In the genomic region with DNA sequence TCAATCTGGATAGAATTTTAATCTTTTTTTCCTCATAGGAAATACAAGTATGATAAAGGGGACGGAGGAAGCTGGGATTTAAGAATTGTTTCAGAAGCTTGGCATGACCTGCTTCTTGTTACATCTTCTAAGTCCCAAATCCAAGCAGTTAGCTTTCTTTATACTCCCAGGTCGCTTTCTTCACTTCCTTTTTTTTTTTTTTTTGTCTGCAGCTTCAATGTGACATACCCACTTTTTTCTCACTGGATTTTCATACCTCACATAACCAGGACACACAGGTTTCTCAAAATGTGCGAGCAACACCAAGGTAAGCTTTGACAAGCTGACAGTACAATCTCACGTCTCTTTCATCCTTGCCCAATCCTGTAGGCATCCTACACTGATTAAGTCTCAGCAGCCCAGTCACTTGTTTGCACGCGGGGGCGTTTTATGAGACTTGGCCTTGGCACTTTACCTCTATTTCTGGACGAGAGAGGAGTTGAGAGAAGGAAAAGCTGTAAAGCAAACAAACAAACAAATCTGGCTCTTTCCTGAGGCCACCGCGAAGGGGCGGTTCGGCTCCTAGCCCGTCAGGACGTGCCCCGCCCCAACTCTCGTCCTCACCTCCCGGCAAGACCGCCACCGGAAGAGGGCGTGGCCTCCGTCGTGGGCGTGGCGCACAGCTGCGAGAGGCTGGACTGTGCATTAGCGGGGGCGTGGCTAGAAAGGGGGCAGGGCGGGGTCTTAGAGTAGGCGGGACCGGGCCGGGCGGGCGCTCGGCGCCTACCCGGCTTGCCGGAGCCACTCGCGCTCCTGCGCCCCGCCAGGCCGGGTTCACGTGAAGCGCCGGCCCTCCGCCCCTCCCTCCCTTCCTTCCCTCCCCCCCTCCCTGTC, we compare ENCODE assay signal across 8 mouse cellular contexts. TPM values are rescaled to one million over a fixed set of nuclear protein-coding genes. Genes with fewer than 3 reads are reported as not detected.
A peak's percentile ranks its signal among the peaks of the same experiment; 100 is the strongest.
DNase-seq lines count a peak whose midpoint lies in the region; ATAC-seq and TF ChIP-seq lines count a peak whose summit lies in the region.

Itprid2 (plus strand) TSS at position 825 of the 873 bp plus-strand sequence.

- 0 out of 2 replicates have a peak, but pooled peaks have one; percentile 33 for TF ChIP-seq EP300 in heart, postnatal 0 days (IDR thresholded peaks at IDR 0.05; ENCODE audit: low read depth)

- WGBS in forebrain, embryonic 12.5 days = 3% methylated on average over 29 of the region's 46 CpGs
- whole genome bisulfite sequencing in heart, postnatal 0 days = 2% methylated on average over 37 of the region's 46 CpGs
- WGBS in liver, embryonic 16.5 days (ENCODE audit: insufficient replicate concordance) = 2% methylated on average over 45 of the region's 46 CpGs
- WGBS in neural tube, embryonic 13.5 days = 4% methylated on average over 29 of the region's 46 CpGs

- peak within 1 kb of the TSS; percentile 42; the same call in 1 of the 2 replicates for H3K27ac ChIP-seq in forebrain, embryonic 12.5 days
- peak within 1 kb of the TSS; percentile 92 for H3K27ac ChIP-seq in heart, postnatal 0 days (ENCODE audit: low read depth)
- peak within 1 kb of the TSS; percentile 77 for H3K27ac ChIP-seq in liver, embryonic 16.5 days (ENCODE audit: low read length)
- peak within 1 kb of the TSS; percentile 88 for H3K27ac ChIP-seq in neural tube, embryonic 13.5 days (replicated peaks)
- peak within 1 kb of the TSS; percentile 50 for H3K27ac ChIP-seq in testis, adult 2 months (ENCODE audit: control insufficient read depth, insufficient read depth, low read depth, low read length)

- H3K36me3 ChIP-seq in E14TG2a.4 (ENCODE audit: insufficient read depth, low read length) = 0 out of 2 replicates have a peak, but pooled peaks cover 3% of the 10 kb centered on the region
- H3K36me3 ChIP-seq in forebrain, embryonic 12.5 days (replicated peaks) = no peaks in the 10 kb centered on the region
- no peaks in the 10 kb centered on the region; the same call in 1 of the 2 replicates for H3K36me3 ChIP-seq in heart, postnatal 0 days (replicated peaks; ENCODE audit: control insufficient read depth, insufficient read depth, low read length)
- H3K36me3 ChIP-seq in liver, embryonic 16.5 days (ENCODE audit: control insufficient read depth, insufficient read depth) = no peaks in the 10 kb centered on the region
- H3K36me3 ChIP-seq in neural tube, embryonic 13.5 days = no peaks in the 10 kb centered on the region
- H3K36me3 ChIP-seq in testis, adult 2 months (ENCODE audit: control insufficient read depth, insufficient read depth, low read length) = no peaks in the 10 kb centered on the region

- peak; percentile 100 for ATAC-seq in forebrain, embryonic 12.5 days (ENCODE audit: low FRiP score)
- ATAC-seq in heart, postnatal 0 days (ENCODE audit: insufficient read depth, low read depth) = peak; percentile 99
- ATAC-seq in liver, embryonic 16.5 days (ENCODE audit: low read depth) = peak; percentile 99
- ATAC-seq in neural tube, embryonic 13.5 days (ENCODE audit: low read depth) = peak; percentile 100

- TF ChIP-seq CTCF in E14TG2a.4 (conservative IDR thresholded peaks at IDR 0.05; ENCODE audit: low read length) = no peak
- TF ChIP-seq CTCF in heart, postnatal 0 days (IDR thresholded peaks at IDR 0.05; ENCODE audit: low read depth) = peak; percentile 25
- no peak for TF ChIP-seq CTCF in testis, adult 2 months (IDR thresholded peaks at IDR 0.05; ENCODE audit: control insufficient read depth, insufficient read depth, insufficient replicate concordance, low read depth, low read length)

- no peaks in the 10 kb centered on the region for H3K9me3 ChIP-seq in E14TG2a.4 (ENCODE audit: low read length)
- H3K9me3 ChIP-seq in forebrain, embryonic 12.5 days = no peaks in the 10 kb centered on the region
- H3K9me3 ChIP-seq in heart, postnatal 0 days (replicated peaks; ENCODE audit: control insufficient read depth, low read length) = no peaks in the 10 kb centered on the region
- H3K9me3 ChIP-seq in liver, embryonic 16.5 days (replicated peaks; ENCODE audit: control insufficient read depth, low read length) = no peaks in the 10 kb centered on the region
- no peaks in the 10 kb centered on the region for H3K9me3 ChIP-seq in neural tube, embryonic 13.5 days

- H3K4me1 ChIP-seq in E14TG2a.4 (replicated peaks; ENCODE audit: low read depth, low read length) = peaks cover 21% of the 10 kb centered on the region
- H3K4me1 ChIP-seq in forebrain, embryonic 12.5 days = peaks cover 12% of the 10 kb centered on the region
- H3K4me1 ChIP-seq in heart, postnatal 0 days (ENCODE audit: control insufficient read depth, insufficient read depth) = peaks cover 10% of the 10 kb centered on the region
- H3K4me1 ChIP-seq in liver, embryonic 16.5 days (ENCODE audit: control insufficient read depth, low read depth, low read length) = peaks cover 4% of the 10 kb centered on the region
- peaks cover 27% of the 10 kb centered on the region for H3K4me1 ChIP-seq in neural tube, embryonic 13.5 days (replicated peaks)
- H3K4me1 ChIP-seq in testis, adult 2 months (ENCODE audit: control insufficient read depth, insufficient read depth, low read length) = no peaks in the 10 kb centered on the region; the same call in none of the 2 replicates

- peak within 1 kb of the TSS; percentile 78 for H3K9ac ChIP-seq in forebrain, embryonic 12.5 days
- peak within 1 kb of the TSS; percentile 90 for H3K9ac ChIP-seq in heart, postnatal 0 days (replicated peaks; ENCODE audit: low read depth, low read length)
- H3K9ac ChIP-seq in liver, embryonic 16.5 days (ENCODE audit: low read depth, low read length) = peak within 1 kb of the TSS; percentile 77
- H3K9ac ChIP-seq in neural tube, embryonic 13.5 days = peak within 1 kb of the TSS; percentile 88

- H3K27me3 ChIP-seq in E14TG2a.4 (ENCODE audit: insufficient read depth, low read length) = no peaks in the 10 kb centered on the region
- no peaks in the 10 kb centered on the region for H3K27me3 ChIP-seq in forebrain, embryonic 12.5 days
- no peaks in the 10 kb centered on the region for H3K27me3 ChIP-seq in heart, postnatal 0 days (ENCODE audit: control insufficient read depth, insufficient read depth, low read length)
- no peaks in the 10 kb centered on the region for H3K27me3 ChIP-seq in liver, embryonic 16.5 days (ENCODE audit: control insufficient read depth, insufficient read depth, low read depth, low read length)
- H3K27me3 ChIP-seq in neural tube, embryonic 13.5 days = no peaks in the 10 kb centered on the region
- no peaks in the 10 kb centered on the region for H3K27me3 ChIP-seq in testis, adult 2 months (ENCODE audit: control insufficient read depth, insufficient read depth, low read length)

- DNase-seq in c-Kit-positive CD71-positive TER-119-positive erythroid progenitor cells, embryonic 14.5 days (ENCODE audit: low spot score) = peak; percentile 97
- DNase-seq in heart, postnatal 0 days (ENCODE audit: low spot score) = peak; percentile 95
- DNase-seq in kidney, postnatal 4 days = peak; percentile 100

- peak within 1 kb of the TSS; percentile 92 for H3K4me2 ChIP-seq in forebrain, embryonic 12.5 days
- H3K4me2 ChIP-seq in heart, postnatal 0 days (ENCODE audit: low read depth, low read length) = peak within 1 kb of the TSS; percentile 90
- peak within 1 kb of the TSS; percentile 98 for H3K4me2 ChIP-seq in liver, embryonic 16.5 days (ENCODE audit: low read depth, low read length)
- H3K4me2 ChIP-seq in neural tube, embryonic 13.5 days = peak within 1 kb of the TSS; percentile 87

- TF ChIP-seq POLR2A in testis, adult 2 months (IDR thresholded peaks at IDR 0.05; ENCODE audit: control insufficient read depth, low read depth, low read length) = peak; percentile 73

- H3K4me3 ChIP-seq in E14TG2a.4 (replicated peaks; ENCODE audit: low read length) = peak within 1 kb of the TSS; percentile 92
- peak within 1 kb of the TSS; percentile 77 for H3K4me3 ChIP-seq in forebrain, embryonic 12.5 days (replicated peaks)
- H3K4me3 ChIP-seq in heart, postnatal 0 days (ENCODE audit: low read depth, low read length) = peak within 1 kb of the TSS; percentile 85
- H3K4me3 ChIP-seq in liver, embryonic 16.5 days (ENCODE audit: low read depth, low read length) = peak within 1 kb of the TSS; percentile 77
- peak within 1 kb of the TSS; percentile 87 for H3K4me3 ChIP-seq in neural tube, embryonic 13.5 days
- peak within 1 kb of the TSS; percentile 83 for H3K4me3 ChIP-seq in testis, adult 2 months (ENCODE audit: control insufficient read depth, low read depth, low read length)

RNA-seq across cellular contexts. Expression of gene Itprid2, which starts in this region (rescaled TPM):
- polyA plus RNA-seq in forebrain, embryonic 12.5 days (2016; fragmentation: Nextera tagmentation; extraction: Ambion mirVana) = 4.6 and 4.9 TPM in 2 replicates
- 10.5 and 11.6 TPM in 2 replicates for total RNA-seq in heart, postnatal 0 days (2014; rRNA removed; ENCODE audit: low replicate concordance)
- polyA plus RNA-seq in heart, postnatal 0 days (2015; fragmentation: Nextera tagmentation; extraction: Ambion mirVana) = 3.4 and 4.0 TPM in 2 replicates
- polyA plus RNA-seq in liver, embryonic 16.5 days (2015; fragmentation: Nextera tagmentation; extraction: Ambion mirVana) = 3.3 and 4.3 TPM in 2 replicates
- polyA plus RNA-seq in neural tube, embryonic 13.5 days (2015; fragmentation: Nextera tagmentation; extraction: Ambion mirVana) = 7.2 and 8.1 TPM in 2 replicates
- polyA plus RNA-seq in testis, adult 2 months (2012; rRNA removed) = 3.4 and 3.9 TPM in 2 replicates

Comparison
In these comparisons a context has a peak if more than half of its experiments do, and no peak if none do; other contexts are left out.
1. Peak in every context shown above with its lines: DNase-seq, ATAC-seq, H3K4me3 ChIP-seq and H3K27ac ChIP-seq.
2. H3K27ac ChIP-seq: peak in every context shown above with its lines; median percentile 92 in heart, postnatal 0 days; 88 in neural tube, embryonic 13.5 days; 77 in liver, embryonic 16.5 days; 50 in testis, adult 2 months; 42 in forebrain, embryonic 12.5 days.